Mouse (Mus musculus) neural tube, embryonic 14.5 days (tissue): ENCODE data around the gene Rab27a. TPM values are rescaled to one million over a fixed set of nuclear protein-coding genes. Genes with fewer than 3 reads are reported as not detected.
A peak's percentile ranks its signal among the peaks of the same experiment; 100 is the strongest.

Source experiments
- ATAC-seq: fragments of 200-750 bp; cut with Nextera tagmentation; 2 replicates; pipeline ENCODE4 v1.8.0; 2017; ENCODE audit warnings: low read depth, mild to moderate bottlenecking, moderate TSS enrichment, moderate library complexity
- H3K27ac ChIP-seq: fragments of 300-500 bp; sonication (generic); 2 replicates; pipeline ENCODE4 v1.5.1; 2014; ENCODE audit warnings: low read depth, mild to moderate bottlenecking, control low read depth, low read length, moderate library complexity, mixed read lengths
- H3K27me3 ChIP-seq: fragments of 300-500 bp; sonication (generic); 2 replicates; pipeline ENCODE4 v1.6.1; 2014; ENCODE audit warnings: low read length; ENCODE audit not compliant: control insufficient read depth, insufficient read depth
- H3K36me3 ChIP-seq: fragments of 300-500 bp; sonication (generic); 2 replicates; pipeline ENCODE4 v1.6.1; 2014; ENCODE audit warnings: low read length, mixed read lengths; ENCODE audit not compliant: control insufficient read depth, insufficient read depth
- H3K4me1 ChIP-seq: fragments of 300-500 bp; sonication (generic); 2 replicates; pipeline ENCODE4 v1.6.1; 2014; ENCODE audit warnings: low read length; ENCODE audit not compliant: control insufficient read depth, insufficient read depth
- H3K4me2 ChIP-seq: fragments of 300-500 bp; sonication (generic); 2 replicates; pipeline ENCODE4 v1.6.1; 2014; ENCODE audit warnings: mild to moderate bottlenecking, low read depth, low read length, control low read depth
- H3K4me3 ChIP-seq: fragments of 300-500 bp; sonication (generic); 2 replicates; pipeline ENCODE4 v1.5.1; 2014; ENCODE audit warnings: low read depth, low read length, control low read depth, mixed read lengths
- H3K9ac ChIP-seq: fragments of 300-500 bp; sonication (generic); replicated peaks from 2 replicates; pipeline ENCODE4 v1.6.1; 2014; ENCODE audit warnings: low read depth, mild to moderate bottlenecking, control low read depth, low read length, mixed read lengths
- H3K9me3 ChIP-seq: fragments of 300-500 bp; sonication (generic); 2 replicates; pipeline ENCODE4 v1.6.1; 2016; ENCODE audit warnings: low read length; ENCODE audit not compliant: control insufficient read depth
- WGBS: fragments of 180-500 bp; shearing (Covaris S2); extraction: QIAGEN DNeasy Blood & Tissue Kit; methylation state at CpG from one replicate; pipeline ENCODE4 v1.1.7; 2014; 5-methylcytosine and 5-hydroxymethylcytosine counted together
- polyA plus RNA-seq: library from polyadenylated mRNA; unstranded; fragments of >200 nt; fragmentation: Nextera tagmentation; extraction: Ambion mirVana; gene quantifications from 2 replicates; pipeline ENCODE4 v1.2.1, GENCODE M21; 2014

The Rab27a gene
- 0.88 and 1.0 TPM in 2 replicates for polyA plus RNA-seq

GRCm38 (mm10) chr9:73044146-73045079 lies at the start of gene Rab27a:
TSS of gene Rab27a (plus strand) at chr9:73044854.
- H3K27ac ChIP-seq = no peak within 1 kb of the TSS
- H3K9me3 ChIP-seq = no peaks in the 10 kb centered on the region
- no peaks in the 10 kb centered on the region for H3K36me3 ChIP-seq
- H3K9ac ChIP-seq = peak within 1 kb of the TSS; percentile 62
- H3K4me2 ChIP-seq = peak within 1 kb of the TSS; percentile 63
- ATAC-seq = peak; percentile 57
- H3K4me3 ChIP-seq = peak within 1 kb of the TSS; percentile 40
- H3K27me3 ChIP-seq = no peaks in the 10 kb centered on the region
- WGBS = 2% methylated on average over 41 of the region's 41 CpGs
- peaks cover 7% of the 10 kb centered on the region for H3K4me1 ChIP-seq

GRCm38 (mm10) chr9:72996167-72996566 lies 48.5 kb upstream of the Rab27a start:
- no peaks in the 10 kb centered on the region for H3K27me3 ChIP-seq
- no peaks in the 10 kb centered on the region for H3K9me3 ChIP-seq
- H3K4me2 ChIP-seq = no peak overlapping the region
- H3K4me3 ChIP-seq = no peak overlapping the region
- no peak overlapping the region for H3K27ac ChIP-seq
- no peaks in the 10 kb centered on the region for H3K4me1 ChIP-seq
- ATAC-seq = no peak
- no peak overlapping the region for H3K9ac ChIP-seq
- peaks cover 5% of the 10 kb centered on the region for H3K36me3 ChIP-seq

DNA sequence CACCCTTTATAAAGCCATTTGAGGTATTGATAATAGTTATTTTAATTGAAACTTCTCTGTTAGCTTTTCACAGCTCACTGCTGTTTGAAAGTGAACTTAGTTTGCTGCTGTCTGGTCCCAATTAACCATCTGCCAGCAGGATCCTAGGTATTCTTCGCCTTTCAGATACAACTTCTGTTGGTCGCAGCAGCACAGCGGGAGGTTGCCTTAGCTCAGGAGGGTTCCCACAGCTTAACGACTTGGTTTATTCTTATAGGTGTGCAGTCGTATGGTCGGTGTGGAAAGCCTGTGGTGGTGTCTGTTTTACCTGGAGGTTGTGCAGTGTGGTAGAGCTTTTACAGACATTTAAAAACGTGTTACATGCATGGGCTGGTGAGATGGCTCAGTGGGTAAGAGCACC lies 47.8 kb upstream of the Rab27a start:
- H3K9ac ChIP-seq = no peak overlapping the region
- no peaks in the 10 kb centered on the region for H3K9me3 ChIP-seq
- H3K4me2 ChIP-seq = no peak overlapping the region
- WGBS = 54% methylated on average over 7 of the region's 7 CpGs
- H3K27me3 ChIP-seq = no peaks in the 10 kb centered on the region
- peaks cover 8% of the 10 kb centered on the region for H3K36me3 ChIP-seq
- H3K4me3 ChIP-seq = no peak overlapping the region
- no peak overlapping the region for H3K27ac ChIP-seq
- H3K4me1 ChIP-seq = no peaks in the 10 kb centered on the region
- ATAC-seq = no peak

DNA sequence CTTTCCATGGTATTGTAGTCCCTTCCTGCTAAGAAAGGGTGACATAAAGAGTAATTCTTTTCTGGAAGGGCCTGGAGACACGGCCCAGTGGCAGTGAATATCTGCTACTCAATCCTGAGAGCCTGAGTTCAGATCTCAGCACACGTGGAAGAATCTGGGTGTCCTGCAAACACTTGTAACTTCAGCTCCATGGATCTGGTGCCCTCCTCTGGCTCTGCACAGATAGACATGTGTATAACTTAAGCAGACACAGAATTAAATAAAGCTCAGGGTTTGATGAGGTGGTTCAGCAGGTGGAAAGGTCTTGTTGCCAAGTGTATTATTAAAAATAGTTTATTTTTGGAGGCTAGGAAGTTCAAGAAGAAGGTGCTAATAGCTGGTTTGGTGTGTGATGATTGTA lies 44.2 kb upstream of the Rab27a start:
- 67% methylated on average over 2 of the region's 2 CpGs for WGBS
- H3K36me3 ChIP-seq = peaks cover 16% of the 10 kb centered on the region
- H3K9ac ChIP-seq = no peak overlapping the region

GRCm38 (mm10) chr9:73001314-73002011 lies 43.2 kb upstream of the Rab27a start:
- 90% methylated on average over 13 of the region's 13 CpGs for WGBS

More for the DNA sequence above, 44.2 kb upstream of the Rab27a start:
- Histone ChIP-seq H3K4me1 (no peaks in the 10 kb centered on the region), H3K27ac (no peak overlapping the region), H3K27me3 (no peaks in the 10 kb centered on the region), H3K4me2 (no peak overlapping the region), H3K9me3 (no peaks in the 10 kb centered on the region), H3K4me3 (no peak overlapping the region)
- no peak for ATAC-seq

DNA sequence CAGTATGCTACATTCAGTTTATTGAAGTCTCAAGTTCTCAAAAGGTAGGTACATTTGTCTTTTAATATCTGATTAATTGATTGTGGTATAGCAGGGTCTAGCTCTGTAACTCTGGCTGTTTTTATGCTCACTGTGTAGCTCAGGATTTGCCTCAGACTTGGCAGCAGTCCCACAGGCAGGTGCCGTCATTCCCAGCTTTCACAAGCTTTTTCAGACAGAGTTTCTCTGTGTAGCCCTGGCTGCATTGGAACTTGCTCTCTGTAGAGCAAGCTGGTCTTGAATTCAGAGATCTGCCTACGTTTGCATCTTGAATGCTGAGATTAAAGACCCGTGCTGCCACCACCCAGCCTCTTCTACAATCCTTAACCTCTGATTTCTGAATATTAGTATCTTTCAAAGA lies 42.5 kb upstream of the Rab27a start:
- no peak overlapping the region for H3K4me3 ChIP-seq
- peaks cover 16% of the 10 kb centered on the region for H3K36me3 ChIP-seq
- no peaks in the 10 kb centered on the region for H3K27me3 ChIP-seq
- ATAC-seq = no peak
- no peaks in the 10 kb centered on the region for H3K9me3 ChIP-seq
- no peaks in the 10 kb centered on the region for H3K4me1 ChIP-seq
- H3K4me2 ChIP-seq = no peak overlapping the region
- H3K27ac ChIP-seq = no peak overlapping the region
- WGBS = 65% methylated on average over 3 of the region's 3 CpGs
- no peak overlapping the region for H3K9ac ChIP-seq

More at GRCm38 (mm10) chr9:73001314-73002011, 43.2 kb upstream of the Rab27a start:
- no peak overlapping the region for H3K27ac ChIP-seq
- no peaks in the 10 kb centered on the region for H3K4me1 ChIP-seq
- H3K27me3 ChIP-seq = no peaks in the 10 kb centered on the region
- H3K9me3 ChIP-seq = no peaks in the 10 kb centered on the region
- ATAC-seq = no peak
- H3K9ac ChIP-seq = no peak overlapping the region
- H3K4me3 ChIP-seq = no peak overlapping the region
- H3K36me3 ChIP-seq = peaks cover 16% of the 10 kb centered on the region
- H3K4me2 ChIP-seq = no peak overlapping the region

DNA sequence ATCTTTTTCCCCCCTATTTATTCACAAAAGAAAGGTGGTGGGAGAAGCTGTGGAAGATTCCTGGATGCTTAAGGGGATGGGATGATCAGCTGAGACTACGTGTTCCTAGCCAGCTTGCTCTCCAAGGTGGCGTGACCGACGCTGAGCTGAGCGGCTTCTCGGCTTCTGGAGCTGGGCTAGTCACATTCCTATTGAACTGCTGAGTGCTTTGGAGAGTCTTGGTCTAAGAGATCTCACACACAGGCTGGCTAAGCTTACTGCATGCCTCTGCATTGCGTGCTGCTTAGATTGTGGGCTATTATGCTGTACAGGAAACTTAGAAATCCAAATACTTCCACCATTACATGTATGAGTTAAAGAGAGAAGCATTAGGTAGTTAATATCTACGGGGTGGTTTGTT lies 40.6 kb upstream of the Rab27a start:
- Histone ChIP-seq H3K4me1 (no peaks in the 10 kb centered on the region), H3K36me3 (peaks cover 21% of the 10 kb centered on the region), H3K9ac (no peak overlapping the region), H3K27ac (no peak overlapping the region), H3K27me3 (no peaks in the 10 kb centered on the region), H3K4me2 (no peak overlapping the region), H3K9me3 (no peaks in the 10 kb centered on the region), H3K4me3 (no peak overlapping the region)
- ATAC-seq = no peak
- 88% methylated on average over 8 of the region's 8 CpGs for WGBS

DNA sequence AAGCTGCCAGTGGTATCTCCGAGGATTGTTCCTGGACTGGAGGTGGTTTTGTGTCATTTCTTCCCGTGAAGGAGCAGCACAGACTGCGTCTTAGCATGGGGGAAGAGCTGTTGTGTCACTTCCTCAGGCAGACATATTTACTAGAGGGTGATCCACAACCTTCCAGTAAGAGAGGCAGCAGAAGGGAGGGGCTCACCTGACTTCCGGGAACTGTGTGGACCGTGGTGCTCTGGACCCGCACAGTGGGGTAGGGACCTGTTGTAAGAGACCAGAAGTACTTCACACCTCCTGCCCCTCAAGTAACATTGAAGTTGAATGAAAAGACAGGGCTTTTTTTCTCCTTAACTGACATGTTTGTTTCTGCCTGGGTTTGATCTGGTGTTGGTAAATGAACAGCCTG lies 39.5 kb upstream of the Rab27a start:
- peaks cover 21% of the 10 kb centered on the region for H3K36me3 ChIP-seq
- no peaks in the 10 kb centered on the region for H3K4me1 ChIP-seq
- H3K4me3 ChIP-seq = no peak overlapping the region
- no peak overlapping the region for H3K4me2 ChIP-seq
- no peak overlapping the region for H3K27ac ChIP-seq
- H3K9ac ChIP-seq = no peak overlapping the region
- no peaks in the 10 kb centered on the region for H3K27me3 ChIP-seq
- WGBS = 87% methylated on average over 6 of the region's 6 CpGs
- no peak for ATAC-seq
- H3K9me3 ChIP-seq = no peaks in the 10 kb centered on the region

- Histone ChIP-seq H3K4me3 (no peak overlapping the region), H3K27me3 (no peaks in the 10 kb centered on the region), H3K4me2 (no peak overlapping the region), H3K9ac (no peak overlapping the region), H3K27ac (no peak overlapping the region), H3K9me3 (no peaks in the 10 kb centered on the region), H3K36me3 (peaks cover 20% of the 10 kb centered on the region; the same call in 1 of the 2 replicates), H3K4me1 (no peaks in the 10 kb centered on the region)
- 94% methylated on average over 3 of the region's 3 CpGs for WGBS
- no peak for ATAC-seq
Observed at GRCm38 (mm10) chr9:73006175-73006574, 38.5 kb upstream of the Rab27a start.
